Mouse (Mus musculus) Patski (cell line): ENCODE measurements around the gene Ccdc174. TPM values are rescaled to one million over a fixed set of nuclear protein-coding genes. Genes with fewer than 3 reads are reported as not detected.

Experiments used
- ATAC-seq: fragments of 100-300 bp; one replicate; pipeline ENCODE4 v1.8.0; 2021
- CTCF ChIA-PET: fragments of 350-600 bp; sonication (Branson Sonifier 250); formaldehyde crosslinking; loops from one replicate; lab custom pipeline; 2022; ENCODE audit warnings: inconsistent platforms; lab: Charles Lee
- POLR2A ChIA-PET: fragments of 350-600 bp; sonication (Branson Sonifier 250); formaldehyde crosslinking; loops from one replicate; lab custom pipeline; 2022; ENCODE audit warnings: antibody characterized with exemption, inconsistent platforms; lab: Charles Lee
- DNase-seq: peaks from one replicate; pipeline ENCODE4 v3.0.0-alpha.2; 2011; ENCODE audit warnings: low read depth, low spot score
- H3K27me3 ChIP-seq: fragments of 371-371 bp; one replicate; pipeline ENCODE4 v1.5.1; 2021
- CTCF ChIP-seq: fragments of 100-300 bp; IDR thresholded peaks from one replicate; pipeline ENCODE4 v1.5.1; 2021
- in situ Hi-C: fragments of 300-500 bp; cut with MboI; formaldehyde crosslinking; loops from 3 replicates; pipeline ENCODE4 v1.11.1; 2018; ENCODE audit warnings: low pct_unique_long_range_greater_than_20kb, mixed read lengths
- polyA plus RNA-seq: library from polyadenylated mRNA; unstranded; gene quantifications from one replicate; pipeline ENCODE4 v1.2.3, GENCODE M21; 2021

Ccdc174 gene
- polyA plus RNA-seq = 28.3 TPM

DNA sequence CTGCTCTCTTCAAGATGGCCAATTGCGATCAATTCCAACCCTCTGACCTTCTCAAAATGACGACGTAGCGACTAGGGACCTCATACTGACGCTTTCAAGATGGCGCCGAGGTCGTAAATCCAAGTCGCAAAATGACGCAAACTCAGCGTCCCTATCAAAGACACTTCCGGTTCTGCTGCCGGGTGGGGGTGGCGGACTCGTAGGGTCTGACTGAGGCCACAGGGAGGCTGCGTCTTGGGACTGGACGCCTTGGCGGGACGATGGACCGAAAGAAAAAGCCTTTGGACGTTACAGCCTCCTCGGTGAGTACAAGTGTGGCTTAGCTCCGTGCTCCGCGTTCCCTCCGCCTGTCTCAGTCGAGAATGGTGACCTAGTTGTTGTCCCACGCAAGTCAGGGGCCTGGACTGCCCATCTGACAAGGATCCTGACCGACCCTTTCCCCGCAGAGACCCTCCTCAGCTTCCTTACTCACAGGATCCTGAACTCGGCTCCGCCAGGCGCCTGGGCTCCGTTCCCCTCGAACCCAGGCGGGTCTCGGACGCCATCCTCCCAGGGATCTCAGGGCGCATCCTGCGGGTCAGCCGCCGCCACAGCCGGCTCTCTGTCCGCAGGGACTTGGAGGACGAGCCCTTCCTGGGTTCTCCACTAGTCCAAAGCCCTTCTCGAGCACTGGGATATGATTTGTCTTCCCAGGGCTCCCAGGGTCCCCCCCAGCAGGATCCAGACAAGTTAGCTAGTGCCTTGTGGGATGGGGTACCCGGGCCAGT, at the start of gene Ccdc174:
Gene Ccdc174 (plus strand): TSS at position 169 of the 767 bp plus-strand sequence.
- peak; percentile 82 for ATAC-seq
- CTCF ChIA-PET = no interaction called here
- POLR2A ChIA-PET = interaction anchor here (0.6 to 1.4 kb wide), 4 partner anchors 30 to 252 kb away, joined by 3 to 6 read pairs (median 4); no protein-coding TSS in a partner anchor
- no peak for TF ChIP-seq CTCF
- in situ Hi-C loops = no loop called here
- no peaks in the 10 kb centered on the region for H3K27me3 ChIP-seq
- DNase-seq = peak; percentile 83

GRCm38 (mm10) chr6:91832863-91833440, 44.9 kb upstream of the Ccdc174 start:
- POLR2A ChIA-PET = no interaction called here
- in situ Hi-C loops = no loop called here
- TF ChIP-seq CTCF = no peak
- peaks cover 43% of the 10 kb centered on the region for H3K27me3 ChIP-seq
- CTCF ChIA-PET = no interaction called here
- no peak for ATAC-seq
- DNase-seq = no peak

DNA sequence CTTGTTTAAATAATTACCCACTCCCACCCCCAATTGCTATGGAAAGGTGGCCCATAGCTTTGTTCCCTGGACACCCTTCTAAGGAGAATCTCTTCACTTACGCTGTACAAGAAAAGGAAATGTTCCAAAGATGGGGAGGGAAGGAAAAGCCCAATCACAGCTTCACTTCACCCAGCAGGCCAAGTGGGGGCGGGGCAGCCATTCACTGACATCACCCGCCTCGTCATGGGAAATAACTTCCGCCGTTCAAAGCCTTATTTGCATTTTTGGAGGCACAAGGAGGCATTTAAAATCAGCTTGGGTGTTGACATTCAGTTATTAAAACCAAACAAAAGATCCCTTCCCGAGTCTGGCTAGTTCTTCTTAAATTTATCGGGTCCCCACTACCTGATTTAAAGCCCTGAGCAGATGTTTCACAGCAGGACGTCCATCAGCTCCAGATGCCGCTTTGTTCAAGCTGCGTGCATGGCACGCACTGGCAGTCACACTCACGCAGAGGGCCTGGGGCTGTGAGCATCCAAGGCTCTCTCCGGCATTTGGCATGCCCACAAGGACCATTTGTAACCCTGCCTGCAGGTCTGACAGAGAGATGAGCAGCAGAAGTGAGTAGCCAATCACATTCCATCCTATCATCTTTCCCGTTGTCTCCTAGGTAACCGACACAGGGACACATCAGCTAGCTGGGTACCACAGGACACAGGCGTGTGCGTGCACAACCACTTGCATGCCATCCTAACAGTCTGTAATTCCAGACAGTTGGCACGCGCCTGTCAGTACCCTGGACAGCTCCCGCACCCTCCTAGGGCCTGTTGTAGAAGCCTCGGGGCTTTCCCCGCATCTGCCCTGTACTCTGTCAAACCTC, 38.6 kb upstream of the Ccdc174 start:
- H3K27me3 ChIP-seq = peaks cover 59% of the 10 kb centered on the region
- in situ Hi-C loops = no loop called here
- TF ChIP-seq CTCF = no peak
- ATAC-seq = peak; percentile 33
- CTCF ChIA-PET = no interaction called here
- POLR2A ChIA-PET = interaction anchor here (0.7 kb wide), 1 partner anchor 66 kb away, joined by 3 read pairs; no protein-coding TSS in a partner anchor
- DNase-seq = no peak

DNA sequence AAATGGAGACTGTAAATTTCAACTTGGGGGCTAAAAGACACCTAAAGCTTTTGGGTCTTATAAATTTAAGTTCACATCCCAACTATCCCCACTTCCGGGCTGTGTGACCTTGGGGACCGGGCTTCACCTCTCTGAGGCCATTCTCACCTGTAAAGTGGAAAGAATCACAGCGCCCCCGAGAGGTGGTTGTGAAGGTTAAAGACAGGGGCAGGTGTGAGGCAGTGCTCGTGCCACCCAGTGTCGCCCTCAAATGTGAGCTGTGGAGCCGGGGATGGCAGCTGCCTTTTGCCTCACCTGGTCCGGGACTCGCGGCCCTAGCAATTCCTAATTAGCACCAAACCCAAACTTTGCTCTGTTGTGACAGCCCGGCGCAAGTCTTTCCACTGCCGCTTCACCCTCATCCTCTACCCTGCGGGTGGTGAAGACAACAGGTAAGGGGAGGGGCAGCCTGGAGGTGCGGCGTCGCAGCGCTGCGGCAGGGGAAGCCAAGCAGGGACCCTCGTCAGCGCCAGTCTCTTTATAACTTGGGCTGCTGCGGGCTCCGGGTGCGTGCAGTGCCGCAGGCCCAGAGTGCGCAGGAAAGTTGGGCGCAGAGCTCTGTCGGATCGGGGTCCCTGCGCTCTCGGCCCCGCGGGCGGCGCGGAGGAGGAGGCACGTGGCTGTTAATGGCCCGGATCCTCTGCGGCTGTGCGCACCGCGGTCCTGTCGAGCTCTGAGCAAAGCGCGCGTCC, 34.8 kb upstream of the Ccdc174 start:
- ATAC-seq = no peak

DNA sequence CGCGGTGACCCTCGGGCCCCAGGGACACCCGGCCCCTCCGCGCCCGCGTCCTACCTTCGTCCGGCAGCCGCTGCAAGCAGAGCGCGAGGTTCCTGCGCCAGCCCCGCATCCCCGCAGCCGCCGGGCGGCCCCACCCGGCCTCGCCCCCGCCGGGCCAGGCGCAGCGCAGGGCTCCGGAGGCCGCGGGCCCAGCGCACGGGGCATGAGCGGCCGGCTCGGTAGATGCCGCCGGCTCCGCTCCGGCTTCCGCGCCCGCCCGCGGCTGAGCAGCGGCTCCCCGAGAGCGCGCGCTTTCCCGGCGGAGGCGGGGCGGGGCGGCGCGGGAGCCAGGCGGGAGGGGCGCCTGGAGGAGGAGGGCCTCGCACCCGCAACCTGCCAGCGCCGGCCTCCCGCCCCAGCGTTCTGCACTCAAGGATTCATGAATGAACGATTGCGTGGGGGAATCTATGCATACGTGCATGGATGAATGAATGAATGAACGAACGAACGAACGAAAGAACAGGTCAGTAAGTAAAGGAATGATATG, 34.2 kb upstream of the Ccdc174 start:
- in situ Hi-C loops = no loop called here
- POLR2A ChIA-PET = no interaction called here
- CTCF ChIA-PET = no interaction called here
- no peak for TF ChIP-seq CTCF
- peaks cover 71% of the 10 kb centered on the region for H3K27me3 ChIP-seq
- no peak for ATAC-seq
- DNase-seq = no peak

More for the DNA sequence above, 34.8 kb upstream of the Ccdc174 start:
- in situ Hi-C loops = no loop called here
- POLR2A ChIA-PET = no interaction called here
- CTCF ChIA-PET = no interaction called here
- DNase-seq = no peak
- peaks cover 70% of the 10 kb centered on the region for H3K27me3 ChIP-seq
- TF ChIP-seq CTCF = no peak

DNA sequence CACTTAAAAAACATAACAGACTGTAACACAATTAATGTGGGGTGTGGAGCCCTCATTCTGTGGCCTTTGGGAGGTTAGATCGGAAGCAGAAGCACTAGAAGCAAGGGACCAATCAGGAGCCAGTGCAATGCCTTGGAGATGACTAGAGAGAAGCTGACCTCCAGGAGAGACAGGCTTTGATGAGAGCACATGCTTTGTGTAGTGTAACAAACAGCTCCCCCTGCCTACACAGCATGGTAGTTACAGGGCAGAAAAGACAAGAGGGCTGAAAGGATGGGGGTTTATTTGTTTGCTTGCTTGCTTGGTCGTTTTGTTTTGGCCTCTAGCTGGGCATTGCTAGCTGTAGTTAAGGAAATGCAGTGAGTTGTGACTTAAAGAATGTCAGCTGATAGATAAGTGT, 25.3 kb upstream of the Ccdc174 start:
- in situ Hi-C loops = loop anchor here (5.0 kb wide), 1 partner anchor 325 kb away; no protein-coding TSS in a partner anchor
- TF ChIP-seq CTCF = peak; percentile 75
- ATAC-seq (no peak), DNase-seq (peak; percentile 6)
- ChIA-PET POLR2A (no interaction called here), CTCF (interaction anchor here (0.8 to 2.4 kb wide), 3 partner anchors 29 to 325 kb away, joined by 3 to 7 read pairs (median 4); no protein-coding TSS in a partner anchor)
- H3K27me3 ChIP-seq = peaks cover 58% of the 10 kb centered on the region

DNA sequence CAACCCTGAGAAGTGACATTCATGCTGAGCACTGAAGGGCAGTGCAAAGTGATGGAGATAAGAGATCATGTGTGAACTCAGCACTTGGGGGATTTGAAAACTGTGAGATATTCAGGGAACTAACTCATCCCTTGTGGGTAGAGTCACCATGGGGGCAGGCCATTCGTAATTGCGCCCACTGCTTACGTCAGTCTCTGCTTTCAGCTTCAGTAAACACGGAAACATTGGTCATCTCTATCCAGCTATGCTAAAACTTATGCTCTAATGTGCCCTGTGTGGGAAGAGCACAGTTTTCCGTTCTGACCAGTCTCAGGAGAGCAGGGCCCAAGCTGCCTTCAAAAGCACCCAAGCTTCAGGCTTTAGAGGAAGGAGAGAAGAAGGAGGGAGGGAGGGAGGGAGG, 19.5 kb upstream of the Ccdc174 start:
- POLR2A ChIA-PET = no interaction called here
- in situ Hi-C loops = no loop called here
- no peak for ATAC-seq
- CTCF ChIA-PET = interaction anchor here (1.3 kb wide), 1 partner anchor 18 kb away, joined by 4 read pairs; no protein-coding TSS in a partner anchor
- peaks cover 53% of the 10 kb centered on the region for H3K27me3 ChIP-seq
- no peak for TF ChIP-seq CTCF
- DNase-seq = no peak

DNA sequence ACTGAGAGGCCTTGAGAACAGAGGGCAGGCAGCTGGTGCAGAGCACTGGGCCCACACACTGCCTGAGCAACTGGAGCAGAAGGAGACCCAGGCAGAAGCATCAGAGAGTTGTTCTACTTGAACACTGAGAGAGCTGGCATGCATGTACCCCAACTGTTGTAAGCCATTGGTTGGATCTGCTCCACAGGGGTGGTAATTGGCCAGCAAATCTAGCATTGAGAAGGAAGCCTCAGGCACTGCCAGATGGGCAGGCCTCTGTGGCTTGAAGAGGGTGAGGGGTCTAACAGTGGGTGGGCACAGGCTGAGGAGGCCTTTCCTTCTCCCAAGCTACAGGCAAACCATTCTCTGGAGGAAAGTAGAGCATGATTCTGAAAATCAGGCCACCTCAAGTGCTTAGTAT, 15.0 kb upstream of the Ccdc174 start:
- ATAC-seq (no peak), DNase-seq (no peak)
- ChIA-PET POLR2A (no interaction called here), CTCF (no interaction called here)
- in situ Hi-C loops = no loop called here
- peaks cover 45% of the 10 kb centered on the region for H3K27me3 ChIP-seq
- TF ChIP-seq CTCF = no peak

- CTCF ChIA-PET = no interaction called here
- POLR2A ChIA-PET = no interaction called here
- no peak for TF ChIP-seq CTCF
- in situ Hi-C loops = no loop called here
- peaks cover 40% of the 10 kb centered on the region for H3K27me3 ChIP-seq
- ATAC-seq = no peak
- no peak for DNase-seq
Measured at GRCm38 (mm10) chr6:91864595-91864994, 13.3 kb upstream of the Ccdc174 start.

- ChIA-PET CTCF (no interaction called here), POLR2A (interaction anchor here (0.5 kb wide), 1 partner anchor 178 kb away, joined by 3 read pairs; no protein-coding TSS in a partner anchor)
- in situ Hi-C loops = no loop called here
- ATAC-seq (no peak), DNase-seq (no peak)
- no peak for TF ChIP-seq CTCF
- peaks cover 39% of the 10 kb centered on the region for H3K27me3 ChIP-seq
Measured at GRCm38 (mm10) chr6:91865601-91866000, 12.3 kb upstream of the Ccdc174 start.
